Mouse (Mus musculus) midbrain, embryonic 16.5 days (tissue): Measurements from ENCODE around the gene Trim39. TPM values are rescaled to one million over a fixed set of nuclear protein-coding genes. Genes with fewer than 3 reads are reported as not detected.

Experiments
- ATAC-seq: fragments of 200-750 bp; cut with Nextera tagmentation; 2 replicates; pipeline ENCODE4 v1.8.0; 2017; ENCODE audit warnings: moderate TSS enrichment
- H3K27ac ChIP-seq: fragments of 300-500 bp; sonication (generic); 2 replicates; pipeline ENCODE4 v1.5.1; 2014; ENCODE audit warnings: mild to moderate bottlenecking, low read length, mixed read lengths
- H3K27me3 ChIP-seq: fragments of 300-500 bp; sonication (generic); 2 replicates; pipeline ENCODE4 v1.6.1; 2014; ENCODE audit warnings: low read depth, low read length, mixed read lengths; ENCODE audit not compliant: control insufficient read depth, insufficient read depth
- H3K36me3 ChIP-seq: fragments of 300-500 bp; sonication (generic); 2 replicates; pipeline ENCODE4 v1.6.1; 2014; ENCODE audit warnings: mild to moderate bottlenecking, low read length, moderate library complexity, mixed read lengths; ENCODE audit not compliant: control insufficient read depth, insufficient read depth
- H3K4me1 ChIP-seq: fragments of 300-500 bp; sonication (generic); 2 replicates; pipeline ENCODE4 v1.6.1; 2014; ENCODE audit warnings: mild to moderate bottlenecking, low read length, mixed read lengths; ENCODE audit not compliant: control insufficient read depth, insufficient read depth
- H3K4me2 ChIP-seq: fragments of 300-500 bp; sonication (generic); 2 replicates; pipeline ENCODE4 v1.6.1; 2014; ENCODE audit warnings: mild to moderate bottlenecking, low read length, mixed read lengths
- H3K4me3 ChIP-seq: fragments of 300-500 bp; sonication (generic); 2 replicates; pipeline ENCODE4 v1.5.1; 2014; ENCODE audit warnings: low read depth, mild to moderate bottlenecking, low read length, moderate library complexity, mixed read lengths
- H3K9ac ChIP-seq: fragments of 300-500 bp; sonication (generic); 2 replicates; pipeline ENCODE4 v1.6.1; 2014; ENCODE audit warnings: low read depth, low read length, mixed read lengths
- H3K9me3 ChIP-seq: fragments of 300-500 bp; sonication (generic); replicated peaks from 2 replicates; pipeline ENCODE4 v1.6.1; 2014; ENCODE audit warnings: mild to moderate bottlenecking, low read length, mixed read lengths; ENCODE audit not compliant: control insufficient read depth, poor library complexity, severe bottlenecking
- WGBS: fragments of 180-500 bp; shearing (Covaris S2); extraction: QIAGEN DNeasy Blood & Tissue Kit; methylation state at CpG from one replicate; pipeline ENCODE4 v1.1.7; 2014; 5-methylcytosine and 5-hydroxymethylcytosine counted together
- polyA plus RNA-seq: library from polyadenylated mRNA; unstranded; fragments of >200 nt; fragmentation: Nextera tagmentation; extraction: Ambion mirVana; gene quantifications from 2 replicates; pipeline ENCODE4 v1.2.1, GENCODE M21; 2015

Trim39 gene
- polyA plus RNA-seq, 1 experiment from 2014 or later, result 26.2 TPM

DNA sequence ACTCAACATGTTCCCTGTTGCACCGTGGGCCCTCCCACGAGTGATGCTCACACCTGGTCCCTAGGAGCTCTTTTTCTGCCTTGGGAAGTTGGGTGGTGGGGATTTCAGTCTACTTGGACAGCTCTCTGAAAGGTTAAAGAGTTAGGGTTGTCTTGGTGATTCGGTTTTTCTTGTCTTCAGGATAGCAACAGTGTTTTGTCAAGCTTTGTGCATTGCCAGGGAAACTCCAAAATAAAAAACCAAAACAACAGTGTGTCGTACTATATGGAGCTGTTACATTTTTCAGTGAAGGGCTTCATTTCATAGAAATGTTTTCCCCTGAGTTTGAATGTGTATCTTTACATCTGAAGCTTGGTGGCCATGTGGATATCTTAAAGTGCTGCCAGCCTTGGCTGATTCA is 2.7 kb upstream of the Trim39 start:
- Histone ChIP-seq H3K4me3 (no peak overlapping the region), H3K27me3 (no peaks in the 10 kb centered on the region), H3K36me3 (0 out of 2 replicates have a peak, but pooled peaks cover 4% of the 10 kb centered on the region), H3K27ac (no peak overlapping the region), H3K9ac (no peak overlapping the region), H3K4me2 (no peak overlapping the region), H3K4me1 (peaks cover 33% of the 10 kb centered on the region), H3K9me3 (no peaks in the 10 kb centered on the region)
- WGBS, result 96% methylated on average over 4 of the region's 4 CpGs
- no peak for ATAC-seq

DNA sequence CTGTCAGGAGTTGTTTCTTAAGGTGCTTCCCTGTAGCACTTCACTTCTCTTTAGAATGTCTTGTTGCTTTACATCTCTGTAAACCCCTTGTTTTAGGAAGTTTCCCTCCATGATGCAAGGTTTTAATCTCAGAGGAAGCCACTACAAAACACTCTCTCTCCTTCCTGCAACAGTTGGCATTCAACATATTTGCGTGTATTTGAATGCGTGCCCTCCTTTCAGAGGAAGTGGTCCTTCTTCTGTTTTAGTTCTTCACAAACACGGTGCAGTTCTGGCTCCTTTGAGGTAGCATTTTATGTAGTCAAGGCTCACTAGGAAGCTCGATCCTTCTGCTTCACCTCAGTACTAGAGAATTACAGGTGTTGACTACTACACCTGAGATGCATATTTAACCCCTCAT is 1.7 kb upstream of the Trim39 start:
- Histone ChIP-seq H3K4me2 (no peak overlapping the region), H3K9ac (no peak overlapping the region), H3K9me3 (no peaks in the 10 kb centered on the region), H3K27ac (no peak overlapping the region), H3K27me3 (no peaks in the 10 kb centered on the region), H3K4me3 (no peak overlapping the region), H3K4me1 (peaks cover 34% of the 10 kb centered on the region), H3K36me3 (peaks cover 4% of the 10 kb centered on the region; the same call in 1 of the 2 replicates)
- no peak for ATAC-seq
- WGBS, result 97% methylated on average over 4 of the region's 4 CpGs

DNA sequence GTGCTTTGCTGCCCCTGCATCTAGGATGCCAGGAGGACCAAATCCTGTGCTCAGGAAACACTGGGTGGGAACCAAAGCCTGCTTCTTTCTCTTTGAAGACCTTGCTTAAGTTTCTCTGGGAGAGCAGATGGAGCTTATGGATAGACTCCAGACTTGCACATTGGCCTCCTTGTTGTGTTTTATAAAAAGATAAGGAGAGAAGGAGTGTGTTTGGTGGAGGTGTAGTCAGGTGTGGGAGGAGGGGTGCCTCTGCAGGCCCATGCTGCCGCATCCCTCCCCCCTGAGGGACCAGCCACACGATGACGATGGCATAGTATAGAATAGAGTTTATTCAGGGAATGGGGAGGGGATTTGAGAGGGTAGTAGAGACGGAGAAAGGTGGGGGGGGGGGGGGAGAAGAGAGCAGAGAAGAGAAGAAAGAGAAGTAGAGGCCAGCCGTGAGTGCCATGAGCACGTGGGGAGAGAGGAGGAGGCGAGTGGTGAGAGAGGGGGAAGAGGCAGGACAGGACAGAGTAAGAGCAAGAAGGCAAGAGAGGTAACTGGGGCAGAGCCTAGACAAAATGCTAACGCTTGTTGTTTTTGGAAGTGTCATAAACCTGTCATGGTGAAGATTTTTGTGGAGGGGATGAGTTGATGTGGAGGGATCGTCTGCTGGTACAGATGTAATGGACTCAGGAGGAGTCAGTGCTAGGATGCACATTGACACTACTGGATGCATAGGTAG is 758 bp upstream of the Trim39 start:
- H3K4me2 ChIP-seq, result peak overlapping the region; percentile 96
- no peaks in the 10 kb centered on the region for H3K9me3 ChIP-seq
- H3K4me1 ChIP-seq, result peaks cover 34% of the 10 kb centered on the region
- H3K4me3 ChIP-seq, result peak overlapping the region; percentile 96
- H3K9ac ChIP-seq, result peak overlapping the region; percentile 96
- H3K27ac ChIP-seq, result no peak overlapping the region
- no peaks in the 10 kb centered on the region for H3K27me3 ChIP-seq
- H3K36me3 ChIP-seq, result peaks cover 2% of the 10 kb centered on the region; the same call in 1 of the 2 replicates
- ATAC-seq, result no peak
- 90% methylated on average over 8 of the region's 9 CpGs for WGBS

DNA sequence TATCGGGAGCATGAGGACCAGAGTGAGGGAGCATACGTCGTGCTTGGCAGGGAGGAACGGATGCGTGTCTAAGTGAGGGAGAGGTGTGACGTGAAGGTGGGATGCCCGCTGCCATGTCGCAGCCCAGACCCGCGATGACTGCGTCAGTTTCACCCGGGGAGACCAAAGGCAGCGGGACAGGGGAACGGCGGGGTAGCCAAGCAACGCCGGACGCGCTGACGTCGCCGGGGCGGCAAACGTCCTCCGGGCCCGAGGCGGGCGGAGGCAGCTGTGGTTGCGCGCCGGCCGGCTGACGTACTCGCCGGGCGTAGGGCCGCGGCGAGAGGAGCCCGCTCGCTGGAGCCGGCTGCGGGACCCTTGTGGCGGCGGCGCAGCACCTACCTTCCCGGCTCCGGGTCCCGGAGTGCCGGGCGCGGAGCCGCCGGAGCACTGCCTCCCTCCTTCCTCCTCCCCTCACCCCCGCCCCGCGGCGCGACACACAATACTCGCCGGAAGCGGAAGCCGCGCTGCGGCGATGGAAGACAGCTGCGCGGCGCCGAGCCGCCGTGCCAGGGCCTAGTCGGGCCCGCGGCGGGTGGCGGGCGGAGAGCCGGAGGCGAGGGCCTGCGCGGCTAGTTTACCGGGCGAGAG is 976 bp downstream of the Trim39 start:
- WGBS, result under 1% methylated on average over 65 of the region's 84 CpGs
- H3K36me3 ChIP-seq, result peaks cover 16% of the 10 kb centered on the region
- ATAC-seq, result peak; percentile 93
- H3K27ac ChIP-seq, result peak overlapping the region; percentile 98
- H3K27me3 ChIP-seq, result no peaks in the 10 kb centered on the region
- H3K4me1 ChIP-seq, result peaks cover 34% of the 10 kb centered on the region
- peak overlapping the region; percentile 74 for H3K4me2 ChIP-seq
- peak overlapping the region; percentile 96 for H3K4me3 ChIP-seq
- peak overlapping the region; percentile 96 for H3K9ac ChIP-seq
- H3K9me3 ChIP-seq, result no peaks in the 10 kb centered on the region

DNA sequence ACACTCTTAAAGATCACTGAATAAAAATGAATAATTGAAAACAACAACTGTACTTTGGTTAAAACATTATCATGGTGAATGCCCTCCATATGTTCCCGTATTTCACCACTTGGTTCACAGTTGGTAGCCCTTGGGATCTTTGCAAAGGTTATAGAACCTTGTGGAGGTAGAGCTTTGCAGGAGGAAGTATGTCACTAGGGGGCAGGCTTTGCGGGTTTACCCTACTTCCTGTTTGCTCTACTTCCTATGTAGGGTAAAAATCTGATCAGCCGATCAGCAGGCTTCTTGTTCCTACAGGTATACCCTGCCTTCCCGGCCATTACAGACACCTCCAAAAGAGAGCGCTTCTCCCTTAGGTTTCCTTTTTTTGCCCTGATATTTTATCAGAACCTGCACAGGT is 6.2 kb downstream of the Trim39 start:
- H3K27ac ChIP-seq, result no peak overlapping the region
- H3K4me3 ChIP-seq, result no peak overlapping the region
- H3K9ac ChIP-seq, result no peak overlapping the region
- peaks cover 32% of the 10 kb centered on the region for H3K36me3 ChIP-seq
- peaks cover 9% of the 10 kb centered on the region; the same call in 1 of the 2 replicates for H3K4me1 ChIP-seq
- ATAC-seq, result no peak
- H3K9me3 ChIP-seq, result no peaks in the 10 kb centered on the region
- no peak overlapping the region for H3K4me2 ChIP-seq
- WGBS, result 76% methylated on average over 5 of the region's 5 CpGs
- H3K27me3 ChIP-seq, result no peaks in the 10 kb centered on the region

DNA sequence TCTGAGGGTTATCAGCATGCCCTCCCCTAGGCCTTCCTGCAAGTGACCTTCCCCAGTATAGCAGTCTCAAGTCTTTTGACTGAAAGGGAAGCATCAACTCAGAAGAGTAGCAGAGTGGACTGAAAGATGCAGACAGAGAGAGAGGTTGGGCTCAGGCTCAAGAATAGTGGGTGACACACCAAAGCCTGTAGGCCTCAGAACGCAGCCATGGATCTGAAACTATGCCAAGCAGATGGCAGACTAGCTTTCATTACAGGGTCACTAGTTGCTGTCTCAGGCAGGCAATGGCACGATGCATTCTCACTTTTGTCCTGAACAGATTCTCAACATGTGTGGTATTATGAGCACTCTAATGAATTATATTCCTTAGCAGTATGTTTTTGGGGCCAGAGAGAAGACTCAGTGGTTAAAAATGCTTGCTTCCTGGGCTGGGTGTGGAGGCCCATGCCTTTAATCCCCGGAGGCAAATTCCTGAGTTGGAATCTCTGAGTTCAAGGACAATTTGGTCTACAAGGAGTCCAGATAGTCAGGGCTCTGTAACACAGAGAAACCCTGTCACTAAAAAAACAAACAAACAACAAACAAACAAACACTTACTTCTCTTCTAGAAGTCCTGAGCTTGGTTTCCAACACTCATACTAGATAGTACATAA is 7.6 kb downstream of the Trim39 start:
- H3K4me3 ChIP-seq, result no peak overlapping the region
- no peaks in the 10 kb centered on the region for H3K9me3 ChIP-seq
- 87% methylated on average over 3 of the region's 3 CpGs for WGBS
- ATAC-seq, result no peak
- H3K27me3 ChIP-seq, result no peaks in the 10 kb centered on the region
- no peak overlapping the region for H3K4me2 ChIP-seq
- peaks cover 43% of the 10 kb centered on the region for H3K36me3 ChIP-seq
- no peaks in the 10 kb centered on the region for H3K4me1 ChIP-seq
- no peak overlapping the region for H3K27ac ChIP-seq
- no peak overlapping the region for H3K9ac ChIP-seq

DNA sequence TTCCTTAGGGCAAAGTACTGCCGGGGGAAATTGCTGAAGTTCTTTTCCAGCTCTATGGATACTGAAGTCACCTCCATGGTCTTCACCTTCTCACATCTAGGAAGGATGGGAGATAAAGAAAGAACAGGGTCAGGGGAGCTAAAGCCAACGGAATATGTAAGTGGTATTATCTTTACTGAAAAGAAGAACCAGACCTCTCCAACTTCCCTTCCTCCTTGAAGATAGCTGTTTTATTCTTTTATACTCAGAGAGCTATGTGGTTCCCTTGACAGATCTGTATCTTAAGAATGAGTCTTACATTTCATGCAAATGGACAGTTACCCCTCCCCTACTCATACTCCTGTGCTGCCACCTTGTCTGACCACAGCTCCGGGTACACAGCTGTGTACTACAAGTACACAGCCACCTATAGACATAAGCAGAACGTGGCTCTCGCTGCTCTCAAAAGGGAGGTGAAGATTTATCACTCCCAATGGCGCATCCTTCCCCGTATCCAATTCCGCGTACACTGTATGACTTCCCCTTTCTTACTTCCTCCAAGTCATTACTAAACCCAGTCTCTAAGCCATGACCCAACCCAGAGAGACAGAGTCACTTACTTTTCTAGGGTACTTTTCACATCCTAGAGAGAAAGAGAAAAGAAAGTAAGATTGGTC is 10.4 kb downstream of the Trim39 start:
- Histone ChIP-seq H3K27me3 (no peaks in the 10 kb centered on the region), H3K4me1 (peaks cover 7% of the 10 kb centered on the region; the same call in 1 of the 2 replicates), H3K36me3 (peaks cover 37% of the 10 kb centered on the region), H3K27ac (no peak overlapping the region), H3K9ac (no peak overlapping the region), H3K4me3 (no peak overlapping the region), H3K4me2 (no peak overlapping the region), H3K9me3 (no peaks in the 10 kb centered on the region)
- no peak for ATAC-seq
- 97% methylated on average over 9 of the region's 9 CpGs for WGBS

DNA sequence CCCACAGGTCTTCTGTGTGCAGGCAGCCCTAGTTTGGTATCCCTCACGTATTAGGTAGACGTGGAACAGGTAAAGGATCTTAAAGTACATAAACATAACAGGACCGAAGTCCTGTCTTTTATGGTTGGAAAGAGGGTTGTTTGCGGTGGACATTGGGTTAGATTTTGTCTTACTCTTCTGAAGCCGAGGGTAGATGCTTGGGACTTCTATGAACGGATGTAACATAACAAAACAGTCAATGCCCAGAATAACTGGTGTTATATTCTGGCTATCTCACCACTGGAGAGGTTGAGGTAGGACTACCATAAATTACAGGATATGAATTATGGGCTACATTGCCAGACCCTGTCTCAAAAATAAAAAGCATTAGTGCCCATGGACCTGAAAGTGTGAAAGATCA is 14.1 kb downstream of the Trim39 start, which contains the start of gene Rpp21:
Rpp21 (minus strand) TSS at position 101 of the 400 bp plus-strand sequence.
- H3K9ac ChIP-seq, result peak within 1 kb of the TSS; percentile 91
- no peaks in the 10 kb centered on the region for H3K9me3 ChIP-seq
- peak within 1 kb of the TSS; percentile 87 for H3K4me3 ChIP-seq
- ATAC-seq, result no peak; the same call in 1 of the 2 replicates
- H3K27me3 ChIP-seq, result no peaks in the 10 kb centered on the region
- peaks cover 10% of the 10 kb centered on the region; the same call in 1 of the 2 replicates for H3K4me1 ChIP-seq
- peak within 1 kb of the TSS; percentile 60 for H3K4me2 ChIP-seq
- H3K27ac ChIP-seq, result peak within 1 kb of the TSS; percentile 91
- peaks cover 24% of the 10 kb centered on the region for H3K36me3 ChIP-seq
- 53% methylated on average over 6 of the region's 6 CpGs for WGBS
